Mouse (Mus musculus) heart, postnatal 0 days (tissue): Measurements from ENCODE around the gene Kctd7. TPM values are rescaled to one million over a fixed set of nuclear protein-coding genes. Genes with fewer than 3 reads are reported as not detected.

Experiments
- ATAC-seq: fragments of 200-750 bp; cut with Nextera tagmentation; 2 replicates; pipeline ENCODE4 v1.8.0; 2017; ENCODE audit warnings: low read depth, moderate number of reproducible peaks, moderate library complexity; ENCODE audit not compliant: insufficient read depth
- DNase-seq: peaks from one replicate; pipeline ENCODE4 v3.0.0-alpha.2; 2016; ENCODE audit warnings: low spot score
- H3K27ac ChIP-seq: fragments of 300-500 bp; sonication (generic); 2 replicates; pipeline ENCODE4 v1.5.1; 2014; ENCODE audit warnings: low read depth, mild to moderate bottlenecking
- H3K27me3 ChIP-seq: fragments of 300-500 bp; sonication (generic); 2 replicates; pipeline ENCODE4 v1.6.1; 2014; ENCODE audit warnings: low read length, mixed read lengths; ENCODE audit not compliant: control insufficient read depth, insufficient read depth
- H3K36me3 ChIP-seq: fragments of 300-500 bp; sonication (generic); replicated peaks from 2 replicates; pipeline ENCODE4 v1.6.1; 2014; ENCODE audit warnings: low read length, mixed read lengths; ENCODE audit not compliant: control insufficient read depth, insufficient read depth
- H3K4me1 ChIP-seq: fragments of 300-500 bp; sonication (generic); 2 replicates; pipeline ENCODE4 v1.6.1; 2014; ENCODE audit warnings: antibody characterized with exemption; ENCODE audit not compliant: control insufficient read depth, insufficient read depth
- H3K4me2 ChIP-seq: fragments of 300-500 bp; sonication (generic); 2 replicates; pipeline ENCODE4 v1.6.1; 2014; ENCODE audit warnings: low read depth, mild to moderate bottlenecking, low read length, moderate library complexity
- H3K4me3 ChIP-seq: fragments of 300-500 bp; sonication (generic); 2 replicates; pipeline ENCODE4 v1.5.1; 2014; ENCODE audit warnings: low read depth, low read length
- H3K9ac ChIP-seq: fragments of 300-500 bp; sonication (generic); replicated peaks from 2 replicates; pipeline ENCODE4 v1.6.1; 2014; ENCODE audit warnings: low read depth, low read length, mixed read lengths
- H3K9me3 ChIP-seq: fragments of 300-500 bp; sonication (generic); replicated peaks from 2 replicates; pipeline ENCODE4 v1.6.1; 2016; ENCODE audit warnings: low read length; ENCODE audit not compliant: control insufficient read depth
- CTCF ChIP-seq: IDR thresholded peaks from 2 replicates; pipeline ENCODE4 v1.5.1; 2016; ENCODE audit warnings: antibody characterized with exemption, control low read depth, low read depth
- EP300 ChIP-seq: IDR thresholded peaks from 2 replicates; pipeline ENCODE4 v1.6.1; 2016; ENCODE audit warnings: antibody characterized with exemption, low read depth
- WGBS: fragments of 180-500 bp; shearing (Covaris S2); extraction: QIAGEN DNeasy Blood & Tissue Kit; methylation state at CpG from one replicate; pipeline ENCODE4 v1.1.7; 2014; 5-methylcytosine and 5-hydroxymethylcytosine counted together
- polyA plus RNA-seq: library from polyadenylated mRNA; unstranded; fragments of >200 nt; fragmentation: Nextera tagmentation; extraction: Ambion mirVana; gene quantifications from 2 replicates; pipeline ENCODE4 v1.2.1, GENCODE M21; 2015
- total RNA-seq: library from RNA; depleted of rRNA; stranded (reverse); fragments of >200 nt; gene quantifications from 2 replicates; pipeline ENCODE4 v1.2.3, GENCODE M21; 2014; ENCODE audit warnings: low replicate concordance

Gene Kctd7
- total and polyA plus RNA-seq, 2 experiments from 2014 or later, result 4.2 to 4.8 TPM

DNA sequence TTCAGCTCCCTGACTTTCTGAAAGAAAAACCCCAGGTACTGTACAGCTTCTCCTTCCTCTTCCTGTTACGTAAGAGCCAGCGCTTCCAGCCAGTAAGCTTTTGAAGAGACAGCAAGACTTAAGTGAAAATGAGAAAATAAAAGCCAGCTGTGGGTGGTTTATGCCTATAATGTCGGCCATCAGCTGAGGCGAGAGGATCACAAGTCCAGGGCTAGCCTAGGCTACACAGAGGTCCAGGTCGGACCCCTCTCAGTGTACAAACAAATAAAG, 15.2 kb upstream of the Kctd7 start:
- H3K9me3 ChIP-seq, result no peaks in the 10 kb centered on the region
- no peaks in the 10 kb centered on the region for H3K27me3 ChIP-seq
- no peak for DNase-seq
- 0 out of 2 replicates have a peak, but pooled peaks cover 8% of the 10 kb centered on the region for H3K36me3 ChIP-seq
- 83% methylated on average over 5 of the region's 5 CpGs for WGBS
- H3K9ac ChIP-seq, result no peak overlapping the region
- no peak overlapping the region for H3K4me2 ChIP-seq
- no peak overlapping the region for H3K27ac ChIP-seq
- H3K4me3 ChIP-seq, result no peak overlapping the region
- H3K4me1 ChIP-seq, result no peaks in the 10 kb centered on the region
- ATAC-seq, result no peak
- TF ChIP-seq EP300 (no peak), CTCF (no peak)

DNA sequence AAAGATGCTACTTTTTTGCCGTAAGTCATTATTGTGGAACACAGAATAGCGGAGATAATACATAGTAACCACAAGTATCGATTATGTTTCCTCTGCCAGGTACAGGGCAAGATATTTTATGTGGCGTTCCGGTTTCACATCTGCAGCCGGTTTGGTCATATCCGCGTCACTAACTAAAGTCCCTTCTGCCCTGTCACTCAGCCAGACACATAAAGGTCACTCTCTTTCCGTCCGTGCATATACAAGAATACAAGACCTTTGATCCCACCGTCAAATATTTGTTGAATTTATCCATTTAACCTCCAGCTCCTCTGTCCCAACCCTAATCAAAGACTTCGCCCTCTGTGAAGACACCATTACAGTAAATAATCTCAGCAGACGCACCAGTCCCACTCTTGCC, 8.1 kb upstream of the Kctd7 start:
- Histone ChIP-seq H3K36me3 (0 out of 2 replicates have a peak, but pooled peaks cover 6% of the 10 kb centered on the region), H3K4me3 (no peak overlapping the region), H3K4me2 (no peak overlapping the region), H3K27ac (no peak overlapping the region), H3K9ac (no peak overlapping the region), H3K4me1 (no peaks in the 10 kb centered on the region), H3K27me3 (0 out of 2 replicates have a peak, but pooled peaks cover 2% of the 10 kb centered on the region), H3K9me3 (no peaks in the 10 kb centered on the region)
- 90% methylated on average over 13 of the region's 13 CpGs for WGBS
- ATAC-seq (no peak), DNase-seq (no peak)
- TF ChIP-seq CTCF, result no peak
- TF ChIP-seq EP300, result no peak

DNA sequence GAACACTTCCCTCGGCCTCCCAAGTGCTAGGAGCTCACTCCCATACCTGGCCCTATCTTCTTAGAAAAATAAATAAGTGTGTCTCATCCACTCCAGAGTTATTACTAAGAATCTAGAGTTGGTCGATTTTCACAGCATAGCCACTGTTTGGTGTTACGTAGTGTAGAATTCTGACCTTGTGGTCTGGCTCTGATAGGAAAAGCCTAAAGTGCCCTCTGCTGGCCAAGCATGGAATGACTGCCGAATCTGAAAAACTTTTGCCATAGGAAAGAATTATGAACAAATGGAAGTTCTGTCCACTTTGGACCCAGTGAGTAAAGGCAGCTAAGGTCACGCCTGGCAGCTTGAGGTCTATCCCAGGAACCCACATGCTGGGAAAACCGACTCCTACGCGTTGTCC, 5.3 kb upstream of the Kctd7 start:
- H3K27me3 ChIP-seq, result peaks cover 2% of the 10 kb centered on the region; the same call in 1 of the 2 replicates
- no peak for TF ChIP-seq EP300
- TF ChIP-seq CTCF, result peak; percentile 85
- 0 out of 2 replicates have a peak, but pooled peaks cover 6% of the 10 kb centered on the region for H3K36me3 ChIP-seq
- no peak for ATAC-seq
- no peaks in the 10 kb centered on the region for H3K4me1 ChIP-seq
- WGBS, result 20% methylated on average over 8 of the region's 8 CpGs
- no peak overlapping the region for H3K4me3 ChIP-seq
- no peak overlapping the region for H3K9ac ChIP-seq
- H3K9me3 ChIP-seq, result no peaks in the 10 kb centered on the region
- no peak overlapping the region for H3K4me2 ChIP-seq
- no peak overlapping the region for H3K27ac ChIP-seq
- DNase-seq, result peak; percentile 75

DNA sequence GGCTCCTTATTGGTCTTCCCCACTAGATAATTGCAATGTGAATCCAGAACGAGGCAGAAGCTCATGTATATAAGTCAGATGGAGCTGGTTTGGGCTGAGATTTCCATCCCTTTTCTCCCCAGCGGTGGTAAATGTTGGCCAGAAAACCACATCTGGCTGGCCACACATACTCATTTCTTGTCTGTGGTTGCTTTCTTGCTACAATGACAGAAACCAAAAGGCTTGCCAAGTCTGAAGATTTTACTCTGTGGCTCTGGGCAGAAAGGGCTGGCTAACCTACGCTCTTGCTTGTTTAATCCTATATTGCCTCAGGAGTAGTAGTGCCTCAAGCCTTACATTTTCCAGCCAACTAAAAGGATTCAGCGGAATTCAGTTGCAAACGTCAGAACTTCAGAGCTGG, 3.5 kb upstream of the Kctd7 start:
- ATAC-seq (no peak), DNase-seq (no peak)
- WGBS, result 73% methylated on average over 5 of the region's 5 CpGs

DNA sequence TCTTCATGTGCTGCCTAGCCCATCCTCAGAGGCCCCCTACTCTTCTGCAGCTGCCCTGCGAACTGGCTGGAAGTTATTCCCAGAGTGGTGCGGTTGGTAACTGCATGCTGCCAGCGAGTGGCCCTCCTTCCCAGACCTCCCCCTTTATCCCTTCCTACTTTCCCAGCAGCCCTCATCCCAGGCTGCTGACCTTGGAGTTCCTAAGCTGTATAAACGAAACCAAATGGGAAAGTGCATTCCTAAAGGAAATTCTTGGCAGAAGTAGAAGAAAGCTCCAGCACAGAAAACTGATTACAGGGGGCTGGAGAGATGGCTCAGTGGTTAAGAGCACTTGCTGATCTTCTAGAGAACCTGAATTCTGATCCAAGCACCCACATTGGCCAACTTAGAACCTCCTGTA, 2.6 kb upstream of the Kctd7 start:
- no peaks in the 10 kb centered on the region; the same call in 1 of the 2 replicates for H3K4me1 ChIP-seq
- no peak overlapping the region for H3K27ac ChIP-seq
- ATAC-seq (no peak), DNase-seq (no peak)
- no peaks in the 10 kb centered on the region for H3K36me3 ChIP-seq
- WGBS, result 37% methylated on average over 4 of the region's 4 CpGs
- H3K4me2 ChIP-seq, result no peak overlapping the region
- TF ChIP-seq CTCF (no peak), EP300 (no peak)
- no peaks in the 10 kb centered on the region; the same call in 1 of the 2 replicates for H3K27me3 ChIP-seq
- no peak overlapping the region for H3K9ac ChIP-seq
- H3K4me3 ChIP-seq, result no peak overlapping the region
- no peaks in the 10 kb centered on the region for H3K9me3 ChIP-seq

More for the DNA sequence above, 3.5 kb upstream of the Kctd7 start:
- Histone ChIP-seq H3K9ac (no peak overlapping the region), H3K9me3 (no peaks in the 10 kb centered on the region), H3K27ac (no peak overlapping the region), H3K4me3 (no peak overlapping the region), H3K27me3 (no peaks in the 10 kb centered on the region; the same call in 1 of the 2 replicates), H3K4me1 (no peaks in the 10 kb centered on the region; the same call in 1 of the 2 replicates), H3K36me3 (no peaks in the 10 kb centered on the region), H3K4me2 (no peak overlapping the region)
- TF ChIP-seq EP300 (no peak), CTCF (no peak)

DNA sequence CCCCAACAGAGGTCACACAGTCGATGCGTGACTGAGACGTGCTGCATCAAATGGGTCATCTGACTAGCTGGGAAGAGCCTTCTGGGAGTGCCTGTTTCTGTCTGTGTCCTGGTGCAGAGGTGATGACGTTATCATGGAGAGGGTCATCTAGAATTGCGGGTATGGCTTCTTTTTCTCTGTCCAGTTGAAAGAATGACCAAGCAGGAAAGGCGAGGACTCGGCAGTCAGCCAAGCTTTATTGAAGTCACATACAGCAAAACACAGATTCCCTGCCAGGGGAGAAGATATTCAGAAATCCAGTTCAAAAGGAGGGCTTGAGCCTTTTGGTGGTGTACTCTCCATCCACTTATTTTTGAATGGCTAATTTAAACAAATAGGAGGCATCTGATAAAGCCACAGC, 1.6 kb upstream of the Kctd7 start:
- Histone ChIP-seq H3K9ac (no peak overlapping the region), H3K4me1 (no peaks in the 10 kb centered on the region; the same call in 1 of the 2 replicates), H3K9me3 (no peaks in the 10 kb centered on the region), H3K4me2 (no peak overlapping the region), H3K27ac (no peak overlapping the region), H3K4me3 (no peak overlapping the region), H3K27me3 (no peaks in the 10 kb centered on the region; the same call in 1 of the 2 replicates), H3K36me3 (no peaks in the 10 kb centered on the region)
- no peak for DNase-seq
- TF ChIP-seq EP300 (no peak), CTCF (no peak)
- 76% methylated on average over 7 of the region's 7 CpGs for WGBS
- no peak for ATAC-seq
